Mouse (Mus musculus) MEL (cell line): Measurements from ENCODE around the gene Fubp3.

Experiments used
- E2F4 ChIP-seq: IDR thresholded peaks from 2 replicates; pipeline ENCODE4 v1.6.1; 2011; ENCODE audit warnings: low read depth, low read length, improper control_type of control experiment, borderline replicate concordance
- NELFE ChIP-seq: IDR thresholded peaks from 2 replicates; pipeline ENCODE4 v1.6.1; 2011; ENCODE audit warnings: low read depth, low read length, improper control_type of control experiment

- TF ChIP-seq NELFE (no peak), E2F4 (no peak)
Observed at GRCm38 (mm10) chr2:31611400-31611799, 38.9 kb downstream of the Fubp3 start.
